Mouse (Mus musculus) left cerebral cortex, postnatal 25 days (tissue): ENCODE measurements around the gene Vmn2r83. TPM values are rescaled to one million over a fixed set of nuclear protein-coding genes. Genes with fewer than 3 reads are reported as not detected.
"Not testable (repeated sequence)": the region's sequence is repeated elsewhere in the genome, so short reads cannot be mapped to it uniquely, and the experiment has no call there.

Experiments
- DNase-seq, 2 experiments: peaks; one replicate each; pipeline ENCODE4 v3.0.0; 2022; ENCODE audit warnings: low spot score in 2 of 2, mixed read lengths in 1 of 2
- intact Hi-C: fragments of 180-260 bp; cut with DNase I; formaldehyde crosslinking; loops from one replicate; pipeline ENCODE4 v1.15.1; 2025
- total RNA-seq, 2 experiments: library from RNA; stranded (reverse); gene quantifications; 2 replicates each; pipeline ENCODE4 v1.2.3; 2021

The Vmn2r83 gene
- not detected for total RNA-seq

- no peak for DNase-seq
- intact Hi-C loops: no loop called here
Observed at GRCm38 (mm10) chr10:79468431-79468830, at the start of gene Vmn2r83. Gene Vmn2r83 (plus strand): TSS chr10:79468731.

- intact Hi-C loops, DNase-seq: not testable (repeated sequence)
Observed at GRCm38 (mm10) chr10:79435141-79435820, 33.2 kb upstream of the Vmn2r83 start.

- intact Hi-C loops: no loop called here
- no peak for DNase-seq
Observed at GRCm38 (mm10) chr10:79495886-79496285, 27.4 kb downstream of the Vmn2r83 start.

GRCm38 (mm10) chr10:79496701-79497288, 28.3 kb downstream of the Vmn2r83 start:
- intact Hi-C loops: no loop called here

GRCm38 (mm10) chr10:79502830-79503644, 34.5 kb downstream of the Vmn2r83 start:
- DNase-seq: no peak
- intact Hi-C loops: no loop called here

More at GRCm38 (mm10) chr10:79496701-79497288, 28.3 kb downstream of the Vmn2r83 start:
- no peak for DNase-seq

GRCm38 (mm10) chr10:79506709-79507108, 38.2 kb downstream of the Vmn2r83 start:
- intact Hi-C loops: no loop called here

GRCm38 (mm10) chr10:79524433-79524832, 55.9 kb downstream of the Vmn2r83 start:
- intact Hi-C loops: no loop called here
- DNase-seq: no peak

More at GRCm38 (mm10) chr10:79506709-79507108, 38.2 kb downstream of the Vmn2r83 start:
- DNase-seq: no peak

- intact Hi-C loops: no loop called here
- no peak for DNase-seq
Observed at GRCm38 (mm10) chr10:79525456-79526325, 57.2 kb downstream of the Vmn2r83 start.

- DNase-seq: no peak
- intact Hi-C loops: no loop called here
Observed at GRCm38 (mm10) chr10:79526661-79527452, 58.3 kb downstream of the Vmn2r83 start.

- DNase-seq: no peak
- intact Hi-C loops: no loop called here
Observed at GRCm38 (mm10) chr10:79527453-79527845, 58.9 kb downstream of the Vmn2r83 start.

GRCm38 (mm10) chr10:79528081-79528480, 59.5 kb downstream of the Vmn2r83 start:
- intact Hi-C loops: no loop called here
- DNase-seq: no peak

GRCm38 (mm10) chr10:79530241-79530640, 61.7 kb downstream of the Vmn2r83 start:
- intact Hi-C loops: no loop called here
- DNase-seq: no peak

- no peak for DNase-seq
- intact Hi-C loops: no loop called here
Observed at GRCm38 (mm10) chr10:79530721-79531120, 62.2 kb downstream of the Vmn2r83 start.

GRCm38 (mm10) chr10:79531593-79531992, 63.1 kb downstream of the Vmn2r83 start:
- intact Hi-C loops: no loop called here
- DNase-seq: no peak

- intact Hi-C loops: no loop called here
- no peak for DNase-seq
Observed at GRCm38 (mm10) chr10:79532678-79533077, 64.1 kb downstream of the Vmn2r83 start.

- peak in 1 of 2 experiments; percentile 29 for DNase-seq
- intact Hi-C loops: no loop called here
Observed at GRCm38 (mm10) chr10:79533126-79533911, 64.8 kb downstream of the Vmn2r83 start, which contains the start of gene Plpp2. Gene Plpp2 (minus strand): TSS chr10:79533796.

- intact Hi-C loops: no loop called here
- DNase-seq: no peak
Observed at GRCm38 (mm10) chr10:79534426-79534825, 65.9 kb downstream of the Vmn2r83 start.

GRCm38 (mm10) chr10:79535431-79535830, 66.9 kb downstream of the Vmn2r83 start:
- no peak for DNase-seq

More at GRCm38 (mm10) chr10:79535431-79535830, 66.9 kb downstream of the Vmn2r83 start:
- intact Hi-C loops: no loop called here
